Mouse (Mus musculus) forelimb bud, embryonic 11.5 days (tissue): ENCODE measurements around the gene Ppp2r5e.

Source experiments
- DNase-seq: peaks from one replicate; pipeline ENCODE4 v3.0.0-alpha.2; 2012; ENCODE audit warnings: low read depth, low spot score

Ppp2r5e gene

DNA sequence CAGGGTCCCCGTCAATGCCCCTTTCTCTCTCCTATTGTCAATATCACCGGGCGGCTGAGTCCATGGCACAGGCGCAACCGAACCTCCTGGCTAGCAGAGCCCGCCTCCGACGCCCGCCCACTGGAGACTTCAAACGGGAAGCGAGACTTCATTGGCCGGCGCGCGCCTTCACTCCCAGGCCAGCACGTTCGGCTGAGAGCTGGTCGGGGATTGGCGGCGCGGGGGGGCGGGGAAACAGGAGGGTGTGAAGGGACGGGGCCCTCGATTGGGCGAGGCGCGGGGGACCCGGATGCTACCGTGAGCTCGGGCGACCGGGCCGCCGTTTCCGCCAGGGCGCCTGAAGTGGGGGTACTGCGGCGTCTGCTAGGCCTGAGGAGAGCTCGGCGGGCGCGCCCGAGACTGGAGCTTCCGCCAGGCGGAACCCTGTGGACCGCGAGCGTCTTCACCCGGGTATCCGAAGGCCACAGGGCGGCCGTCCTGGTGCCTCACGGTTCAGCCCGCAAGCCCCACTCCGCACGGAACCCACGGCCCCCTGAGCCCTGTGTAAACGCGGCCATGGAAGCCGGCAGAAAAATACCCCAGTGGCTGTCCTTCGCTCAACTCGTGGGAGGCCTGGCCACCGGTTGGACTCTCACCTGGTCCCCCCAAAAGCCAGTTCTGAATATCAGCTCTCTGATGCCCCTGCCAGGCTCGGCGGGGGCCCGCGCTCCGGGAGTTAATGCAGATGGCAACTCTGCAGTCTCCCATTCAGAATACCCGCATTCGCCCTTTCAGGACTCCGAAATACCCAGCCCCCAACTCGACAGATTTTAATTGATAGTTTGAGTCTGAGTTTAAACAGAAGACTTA, at the start of gene Ppp2r5e:
TSS of gene Ppp2r5e (minus strand) at position 92 of the 849 bp plus-strand sequence.
- DNase-seq: peak; percentile 94

DNA sequence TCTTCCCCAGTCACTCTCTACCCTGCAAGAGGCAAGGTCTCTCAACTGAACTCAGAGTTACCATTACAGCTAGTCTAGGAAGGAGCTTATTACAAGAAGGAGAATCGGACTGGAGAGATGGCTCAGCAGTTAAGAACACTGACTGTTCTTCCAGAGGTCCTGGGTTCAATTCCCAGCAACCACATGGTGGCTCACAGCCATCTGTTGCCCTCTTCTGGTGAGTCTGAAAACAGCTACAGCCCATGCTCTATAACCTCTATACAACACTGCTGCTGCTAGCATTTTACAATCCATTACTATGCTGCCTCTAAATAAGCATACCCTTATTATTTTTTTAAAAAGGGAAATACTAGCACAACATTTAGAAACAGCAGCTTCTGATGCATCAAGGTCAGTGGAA, 49.7 kb upstream of the Ppp2r5e start:
- DNase-seq: no peak

DNA sequence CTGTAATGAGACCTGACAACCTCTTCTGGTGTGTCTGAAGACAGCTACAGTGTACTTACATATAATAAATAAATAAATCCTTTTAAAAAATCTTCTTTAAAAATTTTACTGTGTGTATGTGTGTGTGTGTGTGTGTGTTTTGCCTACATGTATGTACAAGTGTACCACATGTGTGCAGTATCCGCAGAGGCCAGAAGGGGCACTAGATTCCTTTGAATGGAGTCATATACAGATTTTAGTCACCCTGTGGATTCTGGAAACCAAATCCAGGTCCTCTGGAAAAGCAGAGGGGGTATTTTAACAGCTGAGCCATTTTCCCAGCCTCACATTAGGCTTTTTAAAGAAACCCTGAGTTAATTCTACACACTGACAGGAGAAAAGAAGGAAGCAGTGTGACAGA, 45.7 kb upstream of the Ppp2r5e start:
- no peak for DNase-seq

DNA sequence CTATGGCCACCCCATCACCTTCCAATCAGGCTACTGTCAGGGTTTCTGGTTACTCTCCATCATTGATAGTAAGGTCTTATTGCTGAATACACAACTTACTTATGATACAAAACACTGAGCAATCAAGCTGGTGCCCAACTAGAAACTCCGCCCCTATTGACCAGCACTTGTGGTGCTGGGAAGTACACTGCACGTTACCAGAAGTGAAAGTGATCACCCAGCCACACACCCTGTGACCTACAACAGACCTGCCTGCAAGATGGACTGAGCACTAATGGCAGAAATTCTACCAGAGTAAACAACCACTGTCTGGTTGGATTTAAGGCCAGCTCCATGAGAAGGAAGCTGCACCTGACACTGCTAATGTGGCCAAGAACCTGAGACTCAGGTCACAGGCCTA, 42.3 kb upstream of the Ppp2r5e start:
- no peak for DNase-seq

- no peak for DNase-seq
Measured at GRCm38 (mm10) chr12:75637103-75637502, 41.1 kb upstream of the Ppp2r5e start.

GRCm38 (mm10) chr12:75635771-75636430, 39.9 kb upstream of the Ppp2r5e start:
- no peak for DNase-seq

- no peak for DNase-seq
Measured at GRCm38 (mm10) chr12:75629618-75630017, 33.6 kb upstream of the Ppp2r5e start.

- DNase-seq: no peak
Measured at GRCm38 (mm10) chr12:75623292-75623691, 27.2 kb upstream of the Ppp2r5e start.

DNA sequence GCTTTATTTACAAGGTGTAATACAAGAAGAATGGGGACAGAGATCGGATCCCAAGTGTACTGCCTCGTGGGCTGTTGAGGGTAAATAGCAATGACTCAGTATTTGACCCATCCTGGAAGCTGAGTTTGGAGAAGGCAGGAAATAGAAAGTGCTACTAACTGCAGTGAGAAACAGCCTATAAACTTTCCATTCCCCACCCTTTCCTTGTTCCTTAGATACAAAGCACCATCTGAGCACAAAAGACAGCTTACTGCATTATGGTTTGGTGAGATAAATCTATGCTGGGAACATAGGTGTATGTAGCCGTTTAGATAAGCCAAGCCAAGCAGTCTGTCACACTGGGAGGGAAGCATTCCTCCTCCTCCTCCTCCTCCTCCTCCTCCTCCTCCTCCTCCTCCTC, 26.8 kb upstream of the Ppp2r5e start:
- no peak for DNase-seq

DNA sequence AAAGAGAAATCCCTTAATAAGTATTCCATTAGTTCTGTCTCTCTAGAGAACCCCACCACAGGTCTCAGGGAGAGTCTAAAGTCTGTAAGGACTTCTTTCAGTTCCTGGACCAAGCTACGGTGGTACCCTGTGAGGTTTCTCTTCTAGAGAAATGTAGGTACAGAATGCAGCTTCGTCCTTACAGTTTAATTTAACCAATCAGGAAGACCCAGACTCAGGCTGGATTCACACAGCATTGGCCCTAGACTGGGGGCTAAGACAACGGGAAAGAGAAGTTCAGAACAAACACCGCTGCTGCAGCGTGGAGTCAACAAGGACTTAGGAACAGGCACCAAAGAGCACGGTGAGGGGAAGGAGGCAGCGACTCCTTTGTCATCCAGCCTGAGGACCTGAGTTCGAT, 20.8 kb upstream of the Ppp2r5e start:
- no peak for DNase-seq

- peak; percentile 20 for DNase-seq
Measured at GRCm38 (mm10) chr12:75616158-75616791, 20.2 kb upstream of the Ppp2r5e start.

DNA sequence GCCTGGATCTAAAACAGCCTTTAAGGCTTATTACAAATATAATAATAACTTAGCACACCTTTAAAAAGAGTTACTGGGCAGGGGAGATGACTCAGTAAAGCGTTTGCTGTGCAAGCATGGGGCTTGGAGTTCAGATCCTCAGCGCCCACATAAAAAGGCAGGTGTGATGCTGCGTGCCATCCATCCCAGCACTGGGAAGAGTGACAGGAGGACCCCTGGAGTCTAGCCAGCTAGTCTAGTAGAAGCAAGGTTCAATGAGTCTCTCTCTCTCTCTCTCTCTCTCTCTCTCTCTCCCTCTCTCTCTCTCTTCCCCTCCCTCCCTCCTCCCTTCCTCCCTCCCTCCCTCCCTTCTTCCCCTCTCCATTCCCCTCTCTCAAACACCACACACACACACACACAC, 19.5 kb upstream of the Ppp2r5e start:
- DNase-seq: no peak

- no peak for DNase-seq
Measured at GRCm38 (mm10) chr12:75612711-75613110, 16.7 kb upstream of the Ppp2r5e start.

- DNase-seq: peak; percentile 43
Measured at GRCm38 (mm10) chr12:75599490-75599889, 3.4 kb upstream of the Ppp2r5e start.

DNA sequence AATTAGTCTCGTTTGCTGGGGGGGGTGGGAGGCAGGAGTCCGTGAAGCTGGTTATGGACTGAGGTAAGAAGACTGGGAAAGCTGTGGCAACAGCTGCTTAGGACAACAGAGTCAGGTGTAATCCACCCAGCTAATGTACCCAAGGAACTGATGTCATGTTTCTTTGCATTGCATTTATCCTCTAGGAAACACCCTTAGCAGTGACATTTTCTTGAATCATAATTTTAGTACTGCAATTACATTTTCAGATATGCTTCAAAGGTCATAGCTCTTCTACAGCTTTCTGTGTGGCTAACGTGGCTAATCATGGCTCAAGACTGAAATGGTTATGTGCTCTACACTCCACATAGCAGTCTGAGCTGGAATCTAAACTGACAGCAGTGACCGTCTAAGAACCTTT, 2.9 kb upstream of the Ppp2r5e start:
- no peak for DNase-seq

GRCm38 (mm10) chr12:75597707-75598106, 1.7 kb upstream of the Ppp2r5e start:
- DNase-seq: no peak

GRCm38 (mm10) chr12:75595291-75596153, 523 bp downstream of the Ppp2r5e start:
- DNase-seq: no peak

- no peak for DNase-seq
Measured at GRCm38 (mm10) chr12:75594404-75594803, 1.6 kb downstream of the Ppp2r5e start.

DNA sequence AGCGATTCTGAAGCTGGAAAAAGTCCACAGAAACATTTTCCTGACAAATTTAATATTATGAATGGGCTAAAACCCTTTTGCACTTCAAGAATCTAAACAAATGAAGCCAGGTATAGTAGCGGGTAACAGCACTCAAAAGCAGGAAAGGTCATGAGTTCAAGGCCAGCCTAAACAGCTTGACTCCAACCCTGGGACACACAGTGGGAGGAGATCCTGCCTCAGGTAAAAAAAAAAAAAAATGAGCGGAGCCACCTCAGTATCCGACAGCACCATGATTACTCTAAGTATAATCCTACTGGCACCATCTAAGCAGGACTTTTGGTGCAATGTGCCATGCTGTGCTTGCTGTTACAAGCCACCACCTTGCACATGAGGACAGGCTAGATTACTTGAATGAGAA, 2.2 kb downstream of the Ppp2r5e start:
- no peak for DNase-seq

- DNase-seq: no peak
Measured at GRCm38 (mm10) chr12:75587501-75587900, 8.5 kb downstream of the Ppp2r5e start.

- DNase-seq: no peak
Measured at GRCm38 (mm10) chr12:75583776-75584175, 12.3 kb downstream of the Ppp2r5e start.

GRCm38 (mm10) chr12:75579076-75579475, 17.0 kb downstream of the Ppp2r5e start:
- no peak for DNase-seq
